Mouse (Mus musculus) cerebellum, adult 11-12 months (tissue): Measurements from ENCODE around the gene Coro6.

ENCODE experiments used
- DNase-seq: peaks from one replicate; pipeline ENCODE4 v3.0.0; 2022

Gene Coro6

DNA sequence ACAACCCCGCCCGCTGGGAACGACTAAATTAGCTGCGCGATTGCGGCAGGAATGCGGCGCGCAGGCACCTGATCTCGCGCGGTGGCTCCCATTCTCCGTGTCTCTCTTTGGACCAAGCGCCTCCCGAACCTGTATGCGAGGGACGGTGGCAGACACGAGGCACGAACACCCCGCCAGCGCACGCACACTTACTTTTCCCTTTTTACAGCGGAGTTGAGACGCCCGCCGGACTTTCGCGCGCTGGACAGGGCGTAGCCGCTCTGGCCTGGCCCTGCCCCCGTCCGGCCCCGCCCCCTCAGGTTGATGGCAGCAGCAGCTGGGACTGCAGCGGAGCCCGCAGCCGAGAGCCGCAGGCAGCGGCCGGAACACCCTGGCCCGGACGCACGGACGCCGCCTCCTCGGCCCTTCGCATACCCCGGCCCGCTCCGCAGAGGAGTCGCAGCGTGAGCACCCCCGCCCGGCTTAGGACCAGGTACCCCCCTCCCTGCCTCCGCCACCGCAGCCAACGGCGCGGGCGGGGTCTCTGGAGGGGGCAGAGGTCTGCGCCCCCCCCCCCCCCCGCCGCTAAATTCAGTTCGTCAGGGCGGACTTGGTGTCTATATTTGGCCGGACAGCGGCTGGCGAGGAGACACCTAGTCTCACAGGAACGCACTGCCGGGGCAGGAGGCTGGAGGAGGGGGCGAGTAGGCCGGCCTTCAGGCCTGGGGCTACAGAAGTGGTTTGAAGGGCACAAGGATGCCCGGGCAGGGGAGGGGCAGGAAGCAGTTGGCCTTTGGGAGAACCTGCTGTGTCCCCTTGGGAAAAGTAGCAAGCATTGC lies at the start of gene Coro6:
Gene Coro6 (plus strand): TSS at position 129 of the 818 bp plus-strand sequence.
- no peak for DNase-seq

DNA sequence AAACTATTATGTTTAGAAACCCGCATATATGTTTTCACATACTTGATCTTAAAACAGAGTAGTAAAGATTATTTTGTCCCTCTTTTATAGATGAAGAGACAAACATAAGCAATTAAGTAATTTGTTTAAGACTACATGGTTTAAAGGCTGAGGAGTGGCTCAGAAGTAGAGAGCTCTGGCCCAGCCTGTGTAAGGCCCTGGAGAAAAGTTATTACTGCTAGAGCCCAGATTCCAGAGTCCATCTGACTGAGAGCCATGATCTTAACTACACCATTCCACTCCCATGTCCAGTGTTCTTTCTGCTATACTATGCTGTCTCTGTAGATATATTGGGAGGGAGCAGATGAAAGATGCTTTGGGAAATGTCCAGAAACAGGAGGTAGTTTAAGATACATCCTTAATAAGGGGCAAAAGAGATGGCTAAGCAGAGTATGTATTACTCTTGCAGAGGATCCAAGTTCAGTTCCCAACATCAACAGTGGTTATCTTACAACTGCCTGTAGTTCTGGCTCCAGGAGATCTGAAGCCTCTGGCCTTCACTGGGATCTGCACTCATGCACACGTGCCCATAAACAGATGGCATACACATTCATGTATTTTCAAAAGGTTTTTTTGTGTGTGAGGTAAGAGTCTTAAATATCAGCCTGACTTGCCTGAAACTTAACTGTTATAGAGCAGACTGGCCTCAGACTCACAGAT lies 47.9 kb upstream of the Coro6 start:
- DNase-seq, result no peak

DNA sequence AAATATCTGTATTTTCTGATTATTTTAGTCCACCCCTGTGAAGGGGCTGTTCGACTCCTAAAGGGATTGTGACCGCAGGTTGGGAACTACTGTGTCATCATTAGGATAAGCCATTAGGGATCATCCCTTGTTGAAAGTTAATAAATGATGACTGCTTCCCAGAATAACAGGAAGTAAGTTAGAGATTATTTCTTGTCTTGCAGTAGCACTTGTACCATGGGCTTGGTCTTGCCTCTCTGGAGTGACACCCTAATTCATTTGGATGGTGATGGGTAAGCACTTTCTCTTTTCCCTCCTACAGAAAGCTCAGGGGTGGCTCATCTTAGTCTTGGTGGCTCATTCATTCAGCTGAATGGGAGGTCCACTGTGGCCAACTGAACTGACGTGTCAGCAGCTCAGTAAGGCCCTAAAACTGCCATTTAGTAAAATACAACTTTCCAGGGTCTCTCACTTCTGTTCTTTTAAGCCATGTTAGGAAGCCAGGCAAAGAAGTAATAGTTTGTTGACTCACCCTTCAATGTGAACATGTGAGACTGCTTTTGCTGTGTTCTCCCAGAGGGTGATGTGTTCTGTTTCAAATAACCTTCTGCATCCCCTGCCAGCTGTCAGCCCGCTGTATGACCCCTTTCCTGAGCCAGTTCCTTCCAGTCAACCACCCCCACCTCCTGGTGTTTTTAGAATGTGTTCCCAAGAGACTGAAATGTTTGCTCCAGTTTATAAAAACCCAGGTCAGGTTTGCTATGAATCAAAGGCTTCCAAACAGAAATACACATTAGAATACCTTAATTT lies 45.8 kb upstream of the Coro6 start:
- no peak for DNase-seq

DNA sequence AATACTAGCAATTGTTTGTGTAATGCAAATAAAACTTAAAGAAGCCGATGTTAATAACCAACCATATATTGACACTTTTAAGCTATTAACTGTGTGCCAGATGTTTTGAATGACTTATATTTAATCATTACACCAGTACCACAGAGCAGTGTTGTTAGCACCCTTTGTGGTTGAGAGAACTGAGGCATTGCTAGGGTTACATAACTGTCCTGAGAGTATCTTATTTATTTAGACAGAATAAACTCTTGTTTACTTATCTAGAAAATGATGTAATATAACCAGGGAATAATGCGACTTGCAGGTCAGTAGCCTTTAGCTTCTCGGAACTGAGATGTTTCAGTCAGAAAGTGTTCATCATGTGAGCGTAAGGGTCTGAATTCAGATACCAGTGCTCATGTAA lies 44.2 kb upstream of the Coro6 start:
- no peak for DNase-seq

DNA sequence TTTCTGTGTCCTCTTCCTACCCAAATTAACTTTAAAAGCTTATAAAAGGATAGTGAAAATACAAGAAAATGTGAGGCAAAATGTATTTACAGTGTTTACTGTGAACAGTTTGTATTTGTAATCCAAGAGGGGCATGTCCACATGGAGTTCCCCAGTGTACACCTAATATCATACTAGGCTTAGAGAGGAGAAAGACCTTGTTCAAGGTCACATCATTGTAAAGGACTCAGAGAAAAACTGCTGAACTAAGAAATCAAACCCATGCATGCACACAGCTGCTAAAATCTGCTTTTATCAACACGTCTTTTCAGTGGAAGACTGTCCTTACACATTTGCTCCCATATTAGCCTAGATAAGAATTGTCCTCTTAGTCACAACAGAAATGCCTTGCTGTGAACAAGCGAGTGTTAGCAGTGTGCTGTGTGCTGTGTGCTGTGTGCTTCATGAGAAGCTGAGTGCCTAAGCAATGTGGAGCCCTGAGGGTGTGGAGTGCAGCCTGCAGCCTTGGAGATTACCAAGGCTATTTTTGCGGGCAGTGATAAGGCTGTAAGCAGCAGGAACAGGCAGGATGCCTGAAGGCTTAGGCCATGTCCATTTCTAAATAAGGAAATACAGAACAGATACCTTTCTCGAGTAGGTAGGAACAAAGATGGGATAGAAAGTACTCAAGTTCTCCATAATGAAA lies 38.9 kb upstream of the Coro6 start:
- no peak for DNase-seq

DNA sequence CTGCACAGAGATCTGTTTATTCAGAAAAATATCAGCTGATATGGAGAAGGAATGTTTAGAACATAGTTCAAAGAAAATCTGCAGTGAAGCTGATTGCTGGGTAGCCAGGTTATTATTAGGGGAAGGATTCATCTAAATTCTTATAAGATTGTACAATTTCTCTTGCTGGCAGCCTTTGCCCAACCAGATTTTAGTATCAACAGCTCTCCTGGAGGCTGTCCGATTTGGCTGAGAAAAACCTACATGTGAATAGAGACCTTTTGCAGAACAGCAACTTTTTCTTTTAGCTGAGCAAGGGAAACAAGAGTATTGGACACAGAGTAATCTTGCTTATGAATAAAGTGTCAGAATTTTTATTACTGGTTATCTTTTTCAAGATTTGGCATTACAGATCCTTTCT lies 33.8 kb upstream of the Coro6 start:
- DNase-seq, result no peak

DNA sequence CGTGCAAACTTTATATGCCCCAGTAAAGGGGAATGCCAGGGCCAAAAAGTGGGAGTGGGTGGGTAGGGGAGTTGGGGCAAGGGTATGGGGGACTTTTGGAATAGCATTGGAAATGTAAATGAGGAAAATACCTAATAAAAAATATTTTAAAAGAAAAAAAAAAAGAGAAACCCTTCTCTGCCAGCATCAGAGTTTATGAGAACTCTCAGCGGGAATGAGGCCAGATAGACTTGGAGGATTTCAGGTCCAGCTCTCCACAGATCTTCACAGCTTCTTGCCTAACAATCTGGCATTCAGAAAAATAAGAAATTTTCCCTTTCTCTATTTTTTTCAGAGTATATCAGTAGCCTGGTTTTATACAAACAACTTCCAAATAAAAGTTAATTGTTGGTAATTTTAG lies 25.2 kb upstream of the Coro6 start:
- no peak for DNase-seq

DNA sequence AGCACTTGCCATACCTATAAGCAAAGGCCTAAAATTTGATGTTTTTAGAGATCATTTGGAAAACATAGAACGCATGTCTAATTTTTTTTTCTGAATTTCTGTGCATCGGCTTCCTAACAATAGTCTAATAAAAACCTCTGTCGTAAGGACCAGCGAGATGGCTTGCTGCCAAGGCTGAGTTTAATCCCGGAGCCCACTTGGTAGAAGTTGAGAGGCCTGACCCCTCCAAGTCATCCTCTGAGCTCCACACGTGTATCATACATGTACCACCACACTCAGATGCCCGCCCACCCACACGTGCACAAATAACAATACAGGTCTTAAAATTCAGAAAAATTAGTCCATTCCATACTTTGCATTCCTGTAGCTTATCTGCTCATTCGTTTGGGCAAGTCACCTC lies 22.1 kb upstream of the Coro6 start:
- no peak for DNase-seq

DNA sequence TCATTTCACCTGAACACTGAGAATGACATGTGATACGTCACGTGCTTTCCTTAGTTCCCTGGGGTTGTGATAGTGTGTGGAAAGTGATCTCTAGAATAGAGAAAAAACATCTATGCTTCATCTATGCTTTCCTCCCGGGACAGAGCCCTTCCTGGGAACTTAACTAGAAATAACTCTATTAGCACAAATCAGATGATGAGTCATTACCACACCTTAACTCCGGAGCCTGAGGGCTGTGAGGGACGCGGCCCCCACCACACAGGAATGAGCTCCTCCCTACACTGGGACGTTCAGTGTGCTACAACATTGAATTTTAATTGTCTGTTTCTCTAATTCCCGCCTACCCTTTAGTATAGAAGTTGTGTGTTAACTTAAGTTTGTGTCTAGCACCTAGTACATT lies 21.2 kb upstream of the Coro6 start:
- DNase-seq, result no peak

DNA sequence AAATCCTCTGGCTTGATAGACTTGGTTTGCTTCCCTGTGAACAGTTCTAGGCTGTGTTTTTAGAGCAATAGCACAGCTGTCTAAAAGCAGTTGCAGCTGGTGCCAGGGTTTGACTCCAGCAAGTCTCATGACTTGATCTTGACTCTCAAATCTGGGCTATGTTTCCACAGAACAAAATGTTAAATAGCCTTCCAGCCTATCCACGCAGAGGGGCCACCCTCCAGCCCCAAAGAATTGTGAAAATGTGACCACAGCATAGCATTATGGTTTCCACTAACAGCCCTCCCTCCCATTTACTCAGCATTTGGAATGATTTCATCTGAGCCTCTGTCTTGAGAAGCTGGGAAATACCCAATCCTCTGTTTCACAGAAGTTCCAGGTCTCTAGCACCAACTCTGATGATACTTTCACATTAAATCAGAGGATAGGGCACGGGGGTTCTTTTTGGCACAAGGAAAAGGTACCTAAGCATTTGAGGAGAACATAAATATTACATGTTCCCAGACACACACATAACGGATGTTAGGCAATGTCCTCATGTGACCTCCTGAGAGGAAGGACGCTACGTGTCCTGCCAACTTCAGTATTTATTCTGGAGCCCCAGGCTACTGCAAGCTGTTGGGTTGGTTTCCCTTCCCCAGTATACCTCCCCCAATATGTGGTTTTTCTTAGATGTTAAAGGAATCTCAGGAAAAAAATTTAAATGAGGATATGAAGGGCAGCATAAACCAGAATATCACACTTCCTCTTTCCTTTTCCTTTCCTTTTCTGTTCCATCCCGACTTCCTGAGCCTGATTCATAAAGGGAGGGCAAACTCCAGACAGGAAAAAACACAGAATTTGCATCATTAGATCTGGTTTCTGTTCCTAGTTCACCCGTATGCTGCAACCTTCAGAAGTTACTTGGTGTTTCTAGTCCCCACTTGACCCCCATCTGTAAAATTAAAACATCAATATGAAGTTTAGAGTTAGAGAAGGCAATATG lies 19.7 kb upstream of the Coro6 start:
- no peak for DNase-seq

DNA sequence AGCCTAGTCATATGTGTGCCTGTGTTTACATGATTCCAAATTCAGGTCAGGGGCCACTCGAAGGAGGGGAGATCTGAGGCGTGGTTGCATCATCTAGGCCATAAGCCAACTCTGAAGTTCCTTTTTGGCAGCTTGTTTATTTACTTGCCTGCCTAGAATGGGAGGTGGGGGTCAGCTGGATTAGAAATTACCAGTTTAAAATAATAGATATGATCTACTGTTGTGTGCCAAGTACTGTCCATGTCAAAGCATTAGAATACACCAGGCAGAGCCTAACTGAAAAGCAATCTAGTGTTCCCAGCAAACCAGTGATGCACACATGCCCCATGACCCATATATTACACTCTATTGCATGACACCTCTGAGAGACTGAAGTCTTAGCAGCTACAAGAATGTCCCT lies 17.3 kb upstream of the Coro6 start:
- no peak for DNase-seq

DNA sequence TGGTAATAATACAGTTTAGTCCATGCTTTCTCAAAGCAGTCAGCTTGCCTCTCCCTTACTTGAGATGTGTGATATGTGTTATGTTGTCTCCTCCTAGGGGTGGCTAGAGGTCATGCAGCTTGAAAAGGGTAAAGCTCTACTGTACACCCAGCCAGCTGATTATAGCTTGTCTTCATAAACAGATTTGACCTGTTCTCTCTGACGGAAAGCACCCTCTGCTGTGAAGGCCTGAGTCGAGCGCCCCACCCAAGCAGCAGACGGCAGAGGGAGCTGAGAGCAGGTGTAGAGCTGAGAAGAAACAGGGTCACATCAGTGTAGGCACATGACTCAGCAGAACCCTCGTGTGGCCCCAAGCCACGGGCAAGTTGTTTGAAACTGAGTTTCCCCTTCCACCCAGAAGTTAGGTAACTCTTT lies 15.6 kb upstream of the Coro6 start:
- peak; percentile 55 for DNase-seq

DNA sequence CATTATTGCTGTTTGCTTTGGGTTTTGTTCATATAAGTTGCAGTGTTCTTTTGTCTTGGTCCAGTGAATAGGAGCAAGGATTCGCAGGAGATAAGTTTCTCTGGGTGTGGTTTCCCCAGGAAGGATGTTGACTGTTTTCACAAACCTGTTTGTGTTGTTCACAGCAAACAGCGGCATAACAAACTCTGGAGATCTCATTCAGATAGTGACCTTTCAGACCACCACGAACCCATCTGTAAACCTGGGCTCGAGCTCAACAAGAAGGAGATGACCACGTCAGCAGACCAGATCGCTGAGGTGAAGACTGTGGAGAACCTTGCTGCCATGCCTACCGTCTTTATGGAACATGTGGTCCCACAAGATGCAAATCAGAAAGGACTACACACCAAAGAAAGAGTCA lies 13.0 kb upstream of the Coro6 start:
- DNase-seq, result no peak

DNA sequence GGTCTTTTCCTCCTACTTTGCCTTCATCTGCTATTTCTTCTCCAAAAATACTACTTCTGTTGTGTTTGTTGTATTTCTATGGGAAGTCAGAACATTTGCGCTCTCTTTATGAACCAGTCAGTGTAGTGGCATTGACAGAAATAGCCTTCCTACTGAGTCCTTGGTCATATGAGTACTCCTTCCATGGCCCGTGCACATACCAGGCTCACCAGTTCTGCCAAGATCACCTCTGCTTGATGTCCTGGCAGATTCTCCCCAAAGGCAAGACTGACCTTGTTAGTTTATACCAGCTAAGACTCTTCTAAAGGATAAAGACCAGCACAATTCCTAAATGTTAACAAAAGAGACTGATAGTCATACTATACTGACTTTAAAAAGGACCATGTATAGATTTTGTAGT lies 10.5 kb upstream of the Coro6 start:
- DNase-seq, result no peak

DNA sequence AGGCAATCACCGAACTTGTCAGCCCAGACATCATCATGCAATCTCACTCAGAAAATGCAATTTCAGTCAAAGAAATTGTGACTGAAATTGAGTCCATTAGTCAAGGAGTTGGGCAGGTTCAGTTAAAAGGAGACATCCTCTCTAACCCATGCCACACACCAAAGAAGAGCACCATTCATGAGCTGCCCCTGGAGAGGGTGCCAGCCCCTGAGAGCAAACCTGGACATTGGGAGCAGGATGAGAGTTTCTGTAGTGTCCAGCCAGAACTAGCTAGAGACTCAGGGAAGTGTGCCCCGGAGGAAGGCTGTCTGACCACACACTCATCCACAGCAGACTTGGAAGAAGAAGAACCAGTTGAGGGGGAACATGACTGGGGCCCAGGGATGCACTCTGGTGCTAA lies 8.8 kb upstream of the Coro6 start:
- no peak for DNase-seq

DNA sequence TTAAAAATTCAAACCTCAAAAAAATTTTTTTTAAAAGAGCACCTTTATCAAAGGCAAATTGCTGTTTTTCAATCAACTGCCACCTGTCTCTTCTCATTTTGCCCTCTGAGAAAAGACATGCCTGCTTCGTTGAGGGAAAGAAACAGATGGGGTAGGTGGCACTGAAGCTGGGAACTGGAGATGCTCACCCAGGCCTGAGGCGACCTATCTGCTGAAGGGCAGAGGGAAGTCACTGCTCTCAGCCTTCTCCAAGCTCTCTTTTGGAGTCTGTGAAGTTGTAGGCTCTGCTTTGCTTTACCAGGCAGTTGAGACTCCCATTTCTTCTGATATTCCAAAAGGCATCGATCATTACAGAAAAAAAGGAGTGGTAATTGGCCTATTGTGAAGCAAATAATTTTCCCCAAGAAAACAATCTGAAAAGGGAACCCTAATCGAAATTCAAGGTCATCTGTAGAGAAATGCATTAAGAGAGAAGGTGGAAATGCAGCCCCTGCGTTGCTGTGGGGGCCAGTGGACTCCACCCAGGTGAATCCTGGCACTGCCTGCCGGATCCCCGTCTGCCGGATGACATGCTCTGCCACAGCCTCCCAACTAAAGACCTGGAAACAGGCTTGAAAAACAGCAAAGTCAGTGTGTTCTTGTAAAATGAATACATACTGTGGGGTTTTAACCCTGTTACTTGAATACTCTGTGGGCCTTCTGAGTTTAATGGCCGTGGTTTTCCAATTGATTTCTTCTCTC lies 6.3 kb upstream of the Coro6 start:
- no peak for DNase-seq

DNA sequence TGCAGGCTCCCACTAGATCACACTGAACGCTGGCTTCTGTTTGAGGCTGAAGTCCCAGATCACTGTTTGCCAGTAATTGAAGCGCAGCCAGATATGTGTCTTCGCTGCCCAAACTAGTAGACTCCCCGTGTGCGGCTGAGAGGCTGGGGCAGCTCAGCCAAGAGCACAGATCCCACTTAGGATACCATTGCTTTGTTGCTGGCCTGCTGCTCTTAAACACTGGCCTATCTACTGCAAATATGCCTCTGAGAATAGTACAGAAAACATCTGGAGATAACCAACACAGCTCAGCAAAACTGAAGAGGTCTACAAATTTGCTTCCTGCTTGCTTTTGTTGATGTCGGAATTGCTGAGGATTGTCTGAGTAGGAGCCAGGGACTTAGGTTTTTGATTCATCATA lies 5.3 kb upstream of the Coro6 start:
- no peak for DNase-seq

DNA sequence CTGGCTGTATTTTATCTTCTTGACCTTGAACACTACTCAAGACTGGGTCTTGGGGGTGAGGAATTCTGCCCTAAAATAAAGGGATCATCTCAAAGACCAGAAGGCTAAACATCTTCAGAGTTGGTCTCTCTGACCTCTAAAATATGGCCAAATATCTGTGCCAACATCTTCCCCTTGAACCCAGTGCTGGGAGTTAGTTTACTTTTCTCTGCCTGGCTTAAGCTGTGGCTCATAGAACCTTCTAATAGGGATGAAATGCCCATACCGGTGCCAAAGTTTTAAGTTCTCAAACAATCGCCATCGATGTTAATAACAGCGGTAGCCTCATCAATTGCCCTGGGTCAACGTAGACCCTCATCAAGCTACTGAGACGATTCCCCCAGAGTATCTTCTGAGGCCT lies 355 bp upstream of the Coro6 start:
- DNase-seq, result no peak

DNA sequence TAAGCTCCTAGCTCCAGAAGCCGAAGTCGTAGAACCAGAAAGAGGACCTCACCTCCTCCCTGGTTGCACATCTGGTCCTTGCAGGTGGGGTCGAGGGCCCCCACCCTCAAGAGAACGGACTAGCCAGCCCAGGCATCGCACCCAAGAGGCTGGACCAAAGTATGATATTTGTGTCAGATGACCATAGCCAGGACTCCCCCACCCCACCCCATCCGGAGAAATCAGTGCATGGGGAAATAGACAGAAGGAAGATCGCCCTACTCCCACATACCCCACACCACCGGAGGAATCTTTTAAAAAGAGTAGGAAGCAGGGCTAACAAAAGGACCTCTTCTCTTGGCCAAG lies 862 bp downstream of the Coro6 start:
- DNase-seq, result no peak

DNA sequence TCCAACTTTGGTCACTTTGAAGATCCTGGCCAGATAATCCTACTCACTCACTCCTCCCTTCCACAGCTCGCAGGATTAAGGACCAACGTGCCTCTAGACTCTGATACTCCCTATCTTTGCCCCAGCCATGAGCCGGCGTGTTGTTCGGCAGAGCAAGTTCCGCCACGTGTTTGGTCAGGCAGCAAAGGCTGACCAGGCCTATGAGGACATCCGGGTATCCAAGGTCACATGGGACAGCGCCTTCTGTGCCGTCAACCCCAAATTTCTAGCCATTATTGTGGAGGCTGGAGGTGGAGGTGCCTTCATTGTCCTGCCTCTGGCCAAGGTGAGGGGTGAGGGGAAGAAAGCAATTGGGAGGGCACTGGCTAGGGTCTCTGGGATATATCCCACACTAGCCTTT lies 1.6 kb downstream of the Coro6 start:
- DNase-seq, result no peak

DNA sequence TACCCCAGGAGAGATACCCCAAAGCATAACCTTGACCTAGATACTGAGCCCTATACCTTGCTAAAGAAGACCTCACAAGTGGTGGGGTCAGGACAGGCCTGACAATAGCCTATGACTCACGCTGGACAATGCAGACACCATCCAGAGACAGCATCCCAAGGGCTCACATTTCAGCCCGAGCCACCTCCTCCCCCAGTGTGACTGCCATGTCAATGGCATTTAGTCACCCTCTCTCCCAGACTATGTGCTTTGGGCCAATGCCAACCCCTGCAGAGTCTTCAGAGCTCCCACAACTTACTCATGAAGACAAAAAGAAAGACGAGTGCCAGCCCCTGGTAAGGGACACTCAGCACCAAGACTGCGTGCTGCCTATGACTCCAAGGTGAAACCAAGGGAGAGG lies 2.5 kb downstream of the Coro6 start:
- no peak for DNase-seq
